In genomic region chr4:105027278-105027677, GRCm38 (mm10) we compare ENCODE assay signal across 35 mouse cellular contexts.
"Had no signal": no experiment of that assay in that cellular context is flagged by ENCODE, and none has a peak within 500 bp of the region (broad histone marks: within the 10 kb centered on the region; RNA-seq: fewer than 3 reads in every experiment).

No protein-coding gene starts in this region.

- H3K4me1 ChIP-seq: heart, embryonic 12.5 days; heart, embryonic 13.5 days; heart, embryonic 15.5 days; hindbrain, embryonic 10.5 days; hindbrain, embryonic 12.5 days; hindbrain, embryonic 13.5 days; hindbrain, embryonic 15.5 days; intestine, embryonic 15.5 days had no signal

- H3K9me3 ChIP-seq: heart, embryonic 12.5 days; heart, embryonic 13.5 days; heart, embryonic 15.5 days; hindbrain, embryonic 10.5 days; hindbrain, embryonic 12.5 days; hindbrain, embryonic 13.5 days; hindbrain, embryonic 15.5 days; intestine, embryonic 15.5 days; kidney, embryonic 15.5 days had no signal

- H3K36me3 ChIP-seq: hindbrain, embryonic 10.5 days; hindbrain, embryonic 12.5 days; hindbrain, embryonic 13.5 days; hindbrain, embryonic 15.5 days; intestine, embryonic 15.5 days; kidney, embryonic 15.5 days had no signal

- ATAC-seq: hindbrain, embryonic 16.5 days; hindbrain, postnatal 0 days; inflammation-experienced regulatory T-cells, adult 6 months; intestine, embryonic 15.5 days; intestine, embryonic 16.5 days; intestine, postnatal 0 days had no signal

- H3K27ac ChIP-seq: heart, embryonic 13.5 days; heart, embryonic 15.5 days; hindbrain, embryonic 10.5 days; hindbrain, embryonic 12.5 days; hindbrain, embryonic 13.5 days; hindbrain, embryonic 14.5 days; hindbrain, embryonic 15.5 days; hindbrain, postnatal 0 days; intestine, embryonic 15.5 days; kidney, embryonic 15.5 days; kidney, postnatal 0 days; layer of hippocampus, adult 2 months; left cerebral cortex, adult 2 months had no signal

- DNase-seq: heart, postnatal 10 days; heart, postnatal 14 days; heart, postnatal 36 days; heart, postnatal 4 days; kidney, adult 11 months; kidney, adult 18-20 months; kidney, adult 2 months; kidney, adult 8-10 months; kidney, adult 9 months; kidney, postnatal 10 days; kidney, postnatal 14 days; kidney, postnatal 25 days; kidney, postnatal 36 days; kidney, postnatal 4 days; layer of hippocampus, adult 9-11 months; layer of hippocampus, postnatal 36 days had no signal

- H3K27me3 ChIP-seq: heart, embryonic 12.5 days; heart, embryonic 13.5 days; heart, embryonic 15.5 days; hindbrain, embryonic 12.5 days; hindbrain, embryonic 13.5 days; hindbrain, embryonic 15.5 days; intestine, embryonic 15.5 days; kidney, embryonic 15.5 days had no signal

- H3K9ac ChIP-seq: heart, embryonic 12.5 days; heart, embryonic 13.5 days; heart, embryonic 15.5 days; hindbrain, embryonic 12.5 days; hindbrain, embryonic 13.5 days; hindbrain, embryonic 14.5 days; hindbrain, embryonic 15.5 days; intestine, embryonic 15.5 days; kidney, embryonic 15.5 days had no signal

- H3K4me2 ChIP-seq: heart, embryonic 11.5 days; heart, embryonic 12.5 days; heart, embryonic 13.5 days; heart, embryonic 15.5 days; hindbrain, embryonic 12.5 days; hindbrain, embryonic 13.5 days; hindbrain, embryonic 14.5 days; hindbrain, embryonic 15.5 days; intestine, embryonic 15.5 days; kidney, embryonic 15.5 days had no signal

- H3K4me3 ChIP-seq: heart, embryonic 12.5 days; heart, embryonic 13.5 days; heart, embryonic 15.5 days; hindbrain, embryonic 10.5 days; hindbrain, embryonic 12.5 days; hindbrain, embryonic 13.5 days; hindbrain, embryonic 15.5 days; intestine, embryonic 15.5 days; kidney, embryonic 15.5 days; layer of hippocampus, adult 2 months; left cerebral cortex, adult 2 months had no signal
